Mouse (Mus musculus): ENCODE measurements around the gene Cacnb4.

Gene Cacnb4

DNA sequence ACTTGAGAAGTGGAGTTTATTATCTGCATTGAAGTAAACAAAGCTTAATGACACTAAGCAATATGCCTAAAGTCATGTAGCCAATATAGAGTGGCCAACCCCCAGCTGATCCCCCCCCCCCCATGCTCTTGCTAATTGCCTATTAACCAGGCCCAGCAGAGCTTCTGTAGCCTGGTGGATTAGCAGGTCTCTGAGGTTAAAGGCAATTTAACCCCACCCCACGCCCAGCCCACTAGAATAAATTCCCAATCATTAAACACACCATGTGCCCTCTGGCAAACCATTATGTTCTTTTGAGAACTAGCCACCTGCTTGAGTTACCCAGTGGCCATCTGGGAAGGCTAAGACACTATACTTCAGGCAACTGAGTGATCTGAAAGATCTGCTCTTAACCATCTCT is 186.8 kb downstream of the Cacnb4 start:
- no peak for ATAC-seq (ENCODE audit: insufficient number of reproducible peaks, low FRiP score, low TSS enrichment)

DNA sequence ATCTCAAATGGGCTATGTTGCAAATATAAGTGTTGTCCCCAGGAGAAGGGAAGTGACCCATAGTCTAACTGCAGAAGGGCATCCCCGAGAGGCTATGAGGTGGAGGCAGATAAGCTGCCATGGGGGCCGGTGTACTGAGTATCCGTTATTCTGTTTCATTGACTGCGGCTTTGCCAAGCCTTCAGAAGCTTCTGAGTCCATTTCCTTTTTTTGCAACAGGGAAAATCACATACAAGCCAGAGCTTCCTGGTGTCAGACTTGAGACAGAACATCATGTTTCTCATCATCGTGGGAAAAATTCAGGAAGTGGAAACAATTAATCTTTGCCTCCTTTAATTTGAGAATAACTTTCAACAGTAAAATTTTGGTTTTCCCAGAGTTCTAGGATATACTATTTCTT is 193.1 kb downstream of the Cacnb4 start:
- no peak for ATAC-seq (ENCODE audit: insufficient number of reproducible peaks, low FRiP score, low TSS enrichment)

DNA sequence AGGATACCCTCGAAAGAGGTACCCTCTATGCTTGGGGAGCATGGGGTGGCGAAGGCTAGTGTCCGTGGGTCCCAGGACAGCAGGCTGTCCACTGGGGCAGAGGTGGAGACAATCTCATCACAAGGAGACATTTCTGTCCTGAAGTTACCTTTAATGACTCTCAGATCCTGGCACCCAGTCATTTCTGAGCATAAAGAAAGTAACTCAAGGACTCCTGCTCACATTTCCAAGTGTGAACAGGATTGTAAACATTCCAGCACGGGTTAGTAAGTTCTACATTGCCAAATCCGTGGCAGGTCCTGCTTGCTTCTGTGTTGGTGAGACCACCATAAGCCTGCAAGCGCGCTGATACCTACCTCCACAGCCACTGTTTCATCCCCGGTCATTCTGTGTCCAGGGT is 196.2 kb downstream of the Cacnb4 start:
- ATAC-seq (ENCODE audit: insufficient number of reproducible peaks, low FRiP score, low TSS enrichment), result no peak

DNA sequence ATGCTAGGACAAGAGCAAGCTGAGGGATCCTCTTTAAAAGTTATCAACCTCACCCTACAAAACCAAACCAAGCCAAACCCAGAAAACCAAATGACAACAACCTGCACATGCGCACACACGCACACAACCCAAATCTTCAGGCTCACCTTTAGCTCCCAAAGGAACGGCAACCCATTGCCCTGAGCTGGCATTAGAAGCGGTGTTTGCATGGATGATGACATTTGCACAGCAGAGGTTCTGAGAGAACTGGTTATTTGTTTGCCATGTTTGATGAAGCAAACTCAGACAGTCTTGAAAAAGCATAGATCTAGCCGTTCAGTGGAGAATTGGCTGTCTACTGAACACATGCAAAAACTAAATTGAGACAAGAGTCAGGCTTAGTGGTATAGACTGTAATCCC is 198.1 kb downstream of the Cacnb4 start:
- no peak for ATAC-seq (ENCODE audit: insufficient number of reproducible peaks, low FRiP score, low TSS enrichment)

DNA sequence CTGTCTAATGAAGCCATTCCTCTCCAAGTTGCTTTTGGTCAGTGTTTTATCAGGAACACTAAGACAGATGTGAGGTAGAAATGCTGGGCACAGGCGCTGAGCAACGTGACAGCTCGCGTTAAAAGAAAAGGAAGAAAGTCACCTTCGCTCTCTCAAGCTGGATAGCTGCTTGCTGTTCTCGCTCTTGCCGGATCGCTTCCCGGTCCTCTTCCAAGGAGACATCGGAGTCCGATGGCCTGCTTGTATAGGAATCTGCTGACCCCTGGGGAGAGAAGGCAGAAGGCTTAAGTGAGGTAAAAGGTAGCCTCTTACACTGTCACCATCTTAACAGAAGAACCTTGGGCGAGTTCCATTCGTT is 199.1 kb downstream of the Cacnb4 start:
- no peak for ATAC-seq (ENCODE audit: insufficient number of reproducible peaks, low FRiP score, low TSS enrichment)

DNA sequence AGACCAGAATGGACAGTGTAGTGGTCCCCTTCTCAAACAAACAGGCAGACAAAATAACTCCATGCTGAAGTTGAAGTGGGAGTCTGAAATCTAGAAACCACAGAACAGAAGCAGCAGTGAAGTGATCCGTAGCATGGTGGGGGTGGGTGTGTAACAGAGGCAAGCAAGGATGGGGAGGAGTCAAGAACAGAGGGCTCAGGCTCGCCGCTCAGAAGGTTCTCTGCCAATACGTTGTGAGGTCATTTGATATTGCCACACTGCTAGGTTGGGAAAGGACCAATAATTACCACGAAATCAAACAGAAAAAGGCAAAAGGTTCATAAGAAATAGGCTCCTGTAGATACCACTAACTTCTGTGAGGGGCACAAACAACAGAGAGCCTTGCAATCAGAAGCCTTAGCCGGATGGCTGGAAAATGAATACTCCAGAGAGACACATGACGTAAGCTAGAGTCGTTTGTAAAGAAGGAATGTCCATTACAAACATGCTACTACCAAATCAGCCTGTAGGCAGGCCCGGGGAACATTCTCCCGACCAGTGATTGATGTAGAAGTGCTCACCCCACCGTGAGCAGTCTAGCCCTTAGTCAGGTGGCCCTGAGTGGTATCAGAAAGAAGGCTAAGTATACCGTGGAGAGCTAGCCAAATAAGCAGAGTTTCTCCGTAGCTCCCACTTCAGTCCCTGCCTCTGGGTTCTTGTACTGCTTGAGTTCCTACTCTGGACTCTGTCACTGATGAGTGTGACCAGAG is 199.7 kb downstream of the Cacnb4 start:
- no peak for ATAC-seq (ENCODE audit: insufficient number of reproducible peaks, low FRiP score, low TSS enrichment)

DNA sequence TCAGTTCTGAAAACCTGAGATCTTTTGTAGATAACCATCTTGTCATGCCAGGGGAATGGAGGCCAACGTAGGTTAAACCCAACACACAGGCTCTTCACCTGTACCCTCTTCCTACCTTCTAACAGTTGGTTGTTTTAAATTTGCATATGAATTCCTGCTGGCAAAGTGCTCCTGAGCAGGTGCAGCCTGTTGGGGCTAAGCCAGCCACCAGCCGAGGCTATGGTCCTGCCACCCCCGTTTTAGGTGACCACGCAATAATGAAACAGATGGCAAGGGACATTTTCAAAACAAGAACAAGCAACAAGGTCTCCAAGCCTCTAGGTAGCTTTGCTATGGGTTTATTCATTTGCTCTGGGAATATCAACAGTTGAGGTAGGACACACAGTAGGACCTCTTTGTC is 200.8 kb downstream of the Cacnb4 start:
- ATAC-seq (ENCODE audit: insufficient number of reproducible peaks, low FRiP score, low TSS enrichment), result peak; percentile 71

DNA sequence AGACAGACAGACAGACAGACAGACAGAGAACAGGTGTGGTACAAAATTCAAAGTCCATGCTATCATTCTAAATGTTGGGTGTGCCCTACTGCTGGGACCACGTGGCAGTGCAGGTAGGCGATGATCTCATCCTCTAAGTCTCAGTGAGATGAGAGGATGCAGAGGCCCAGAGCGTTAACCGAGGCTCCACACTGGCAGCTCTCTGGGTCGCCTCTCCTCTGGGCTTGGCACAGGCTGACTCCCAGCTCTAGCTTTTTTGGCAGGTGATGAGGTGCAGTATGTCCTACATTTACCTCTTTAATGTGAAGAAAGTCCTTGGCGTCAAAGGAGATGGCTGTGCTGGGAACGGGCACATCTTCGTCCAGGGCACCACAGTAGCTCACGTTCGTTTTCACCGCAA is 202.1 kb downstream of the Cacnb4 start:
- 0 out of 2 replicates have a peak, but pooled peaks have one; percentile 46 for ATAC-seq (ENCODE audit: insufficient number of reproducible peaks, low FRiP score, low TSS enrichment)

DNA sequence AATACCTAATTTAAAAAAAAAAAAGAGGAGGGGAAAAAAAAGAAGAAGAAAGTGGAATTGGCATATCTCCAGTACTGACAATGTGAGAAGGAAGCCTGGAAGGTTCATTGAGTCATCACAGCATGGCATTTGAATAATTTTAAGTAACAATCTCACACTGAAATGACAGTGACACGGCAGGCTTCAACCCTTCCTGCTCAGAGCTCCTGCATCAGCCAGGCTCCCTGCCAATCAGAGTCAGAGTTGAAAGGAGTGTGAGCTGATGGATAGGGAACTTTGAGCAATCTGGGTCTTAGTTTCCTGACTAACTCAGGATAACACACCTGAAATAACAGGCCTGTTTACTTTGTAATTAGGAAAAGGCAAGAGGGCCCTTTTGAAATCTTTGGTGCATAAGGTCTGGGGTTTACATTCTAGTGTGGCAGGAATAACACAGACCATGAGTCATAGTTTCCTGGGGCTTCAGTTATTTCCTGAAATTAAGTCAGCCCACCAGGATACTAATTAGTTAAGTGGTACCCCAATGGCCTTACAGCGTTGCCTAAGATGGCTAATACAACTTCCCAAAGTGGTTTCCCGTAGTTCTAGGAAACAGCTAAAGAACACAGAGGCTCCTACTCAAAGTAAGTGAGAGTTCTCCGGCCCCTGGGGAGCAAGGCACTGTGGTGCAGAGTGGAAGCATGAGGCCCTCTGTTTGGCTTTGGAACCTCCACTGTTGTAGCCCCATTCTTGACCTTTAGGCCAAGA is 204.9 kb downstream of the Cacnb4 start:
- ATAC-seq (ENCODE audit: insufficient number of reproducible peaks, low FRiP score, low TSS enrichment), result no peak

DNA sequence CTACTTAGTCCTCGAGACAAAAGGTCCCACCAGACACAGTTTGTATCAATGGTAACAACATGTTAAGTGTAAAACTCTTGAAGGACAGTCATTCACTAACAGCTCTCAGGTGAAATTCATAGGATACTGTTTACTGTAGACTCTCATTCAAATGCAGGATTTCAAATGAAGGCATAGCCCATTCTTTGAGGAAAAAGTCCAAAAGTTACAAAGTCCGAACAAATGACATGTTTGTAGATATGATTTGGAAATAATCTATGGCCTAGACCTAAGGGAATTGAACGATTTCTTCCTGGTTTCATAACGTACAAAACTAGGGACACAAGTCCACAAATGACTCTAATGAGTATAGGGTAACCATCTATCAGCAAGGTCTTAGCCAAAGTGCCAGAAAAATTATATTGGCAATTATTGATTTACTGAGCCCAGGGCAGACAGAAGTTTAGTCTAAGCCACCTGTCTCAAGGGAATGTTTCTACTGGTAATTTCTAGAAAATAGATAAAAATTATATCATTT is 206.5 kb downstream of the Cacnb4 start:
- no peak for ATAC-seq (ENCODE audit: insufficient number of reproducible peaks, low FRiP score, low TSS enrichment)

DNA sequence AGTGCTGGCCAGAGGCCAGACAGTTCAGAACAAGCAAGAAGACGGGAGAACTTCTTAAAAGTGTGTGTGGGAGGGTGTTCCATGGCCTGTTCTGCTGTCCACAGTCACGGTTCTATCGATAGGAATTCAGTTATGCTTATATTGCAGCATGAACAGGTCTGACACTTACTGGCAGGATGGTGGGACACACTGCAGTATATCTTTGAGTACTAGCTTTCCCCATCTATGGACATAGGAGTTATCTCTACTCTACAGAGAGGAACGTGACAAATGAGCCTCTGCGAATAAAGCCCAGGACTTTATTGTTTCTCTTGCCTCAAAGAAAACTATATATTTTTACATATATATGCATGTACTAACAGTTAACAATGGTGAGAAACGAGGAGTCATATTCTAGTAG is 209.0 kb downstream of the Cacnb4 start:
- no peak for ATAC-seq (ENCODE audit: insufficient number of reproducible peaks, low FRiP score, low TSS enrichment)

DNA sequence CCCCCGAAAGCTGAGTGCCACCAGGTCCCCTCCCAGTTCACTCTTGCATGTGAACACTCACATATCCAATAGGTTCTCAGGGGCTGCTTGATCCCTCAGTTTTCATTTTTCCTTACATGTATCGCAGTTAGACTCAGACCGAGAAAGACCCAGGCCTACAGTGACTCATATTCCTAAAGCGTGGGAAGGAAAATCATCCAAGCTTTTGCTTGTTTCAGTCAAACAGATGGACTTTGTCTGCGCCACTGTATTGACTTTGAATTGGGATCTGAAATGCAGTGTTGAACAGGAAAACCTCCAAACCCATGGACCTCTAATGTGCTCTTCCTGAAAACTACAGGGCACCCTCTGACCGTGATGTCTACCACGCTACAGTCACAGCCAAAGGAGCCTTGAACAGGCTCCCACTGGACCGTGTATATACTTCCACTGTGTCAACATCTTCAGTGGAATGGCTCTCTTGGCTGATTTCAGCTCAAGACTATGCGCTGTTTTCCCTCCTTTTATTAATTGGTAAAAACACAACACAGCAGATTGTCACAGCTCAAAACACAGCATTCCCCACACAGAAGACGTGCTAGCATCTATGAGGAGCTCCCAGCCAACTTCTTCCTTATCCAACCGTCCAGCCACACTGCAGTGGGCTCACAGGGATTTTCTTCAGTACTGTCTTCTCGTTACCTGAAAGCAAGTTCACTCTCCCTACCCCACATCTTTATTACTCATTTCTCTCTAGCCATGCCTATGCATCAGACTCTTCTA is 215.2 kb downstream of the Cacnb4 start:
- no peak for ATAC-seq (ENCODE audit: insufficient number of reproducible peaks, low FRiP score, low TSS enrichment)

DNA sequence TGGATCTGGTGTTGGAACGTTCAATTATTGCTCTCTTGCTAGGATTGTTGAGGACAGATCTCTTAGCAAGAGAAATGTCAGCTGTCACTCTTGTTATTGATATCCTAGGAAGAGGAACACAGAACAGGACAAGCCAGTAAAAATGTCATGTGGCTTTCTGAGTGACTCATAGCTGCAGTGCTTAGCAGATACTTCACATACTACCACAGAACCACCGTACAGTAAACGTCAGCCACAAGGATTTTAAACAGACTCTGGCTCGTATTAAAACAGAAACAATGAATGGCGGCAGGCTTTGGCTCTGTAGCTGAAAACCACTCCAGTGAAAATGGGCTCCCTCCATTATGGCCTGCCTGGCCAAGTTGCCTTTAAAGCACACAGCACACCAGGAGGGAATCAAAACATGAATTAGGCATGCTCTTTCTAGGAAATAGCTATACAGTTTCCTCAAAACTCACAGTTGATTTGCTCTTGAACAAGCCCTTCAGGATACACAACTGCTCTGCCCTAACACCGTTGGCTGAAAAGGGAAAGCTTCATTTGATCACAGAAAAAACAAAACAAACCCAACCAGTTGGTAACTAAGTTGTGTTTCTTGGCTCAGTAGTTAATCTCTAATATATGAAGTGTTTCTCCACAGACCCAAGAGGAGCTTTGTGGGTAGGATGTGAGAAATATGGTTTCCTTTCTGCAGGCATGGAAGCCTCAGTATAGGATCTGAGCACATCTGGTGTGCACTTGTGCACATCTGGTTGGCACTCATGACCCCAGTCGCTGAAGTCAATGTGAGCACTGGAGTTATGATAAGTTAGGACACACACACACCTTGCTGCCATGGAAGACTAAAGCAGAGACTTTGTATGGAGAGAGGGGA is 220.8 kb downstream of the Cacnb4 start:
- no peak for ATAC-seq (ENCODE audit: insufficient number of reproducible peaks, low FRiP score, low TSS enrichment)

DNA sequence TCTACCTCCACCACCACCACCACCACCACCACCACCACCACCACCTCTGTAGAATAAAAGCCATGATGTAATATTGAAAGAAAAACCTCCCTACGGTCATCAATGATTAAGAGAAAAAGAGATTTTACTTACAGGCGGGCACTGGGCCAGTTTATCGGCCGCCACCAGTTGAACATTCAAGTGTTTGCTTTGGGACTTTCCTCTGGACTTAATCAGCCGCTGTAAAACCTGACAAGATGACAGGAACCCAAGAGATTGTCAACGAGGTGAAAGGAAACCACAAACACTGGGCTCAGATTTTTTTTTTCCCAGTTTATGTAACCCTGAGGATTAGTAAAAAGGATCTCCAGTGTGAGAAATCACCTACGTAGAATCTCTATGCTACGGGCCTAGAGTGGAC is 226.8 kb downstream of the Cacnb4 start:
- no peak for ATAC-seq (ENCODE audit: insufficient number of reproducible peaks, low FRiP score, low TSS enrichment)

DNA sequence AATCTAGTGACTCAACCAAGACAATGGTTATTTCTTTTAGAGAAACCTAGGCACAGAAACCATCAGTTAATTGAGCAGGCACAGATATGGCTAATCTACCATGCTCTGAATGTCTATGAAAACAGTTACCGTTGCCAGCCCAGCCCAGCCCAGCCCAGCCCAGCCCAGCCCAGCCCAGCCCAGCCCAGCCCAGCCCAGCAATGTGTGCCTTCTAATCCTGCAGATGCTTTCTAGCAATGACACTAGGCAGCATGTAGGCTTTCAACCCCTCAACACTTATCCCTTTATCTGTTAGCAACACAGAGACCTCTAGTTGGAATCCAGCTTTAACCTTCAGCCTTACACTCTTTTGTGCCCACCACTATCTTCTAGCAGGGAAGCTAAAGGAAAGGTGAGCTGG is 227.7 kb downstream of the Cacnb4 start:
- no peak for ATAC-seq (ENCODE audit: insufficient number of reproducible peaks, low FRiP score, low TSS enrichment)

DNA sequence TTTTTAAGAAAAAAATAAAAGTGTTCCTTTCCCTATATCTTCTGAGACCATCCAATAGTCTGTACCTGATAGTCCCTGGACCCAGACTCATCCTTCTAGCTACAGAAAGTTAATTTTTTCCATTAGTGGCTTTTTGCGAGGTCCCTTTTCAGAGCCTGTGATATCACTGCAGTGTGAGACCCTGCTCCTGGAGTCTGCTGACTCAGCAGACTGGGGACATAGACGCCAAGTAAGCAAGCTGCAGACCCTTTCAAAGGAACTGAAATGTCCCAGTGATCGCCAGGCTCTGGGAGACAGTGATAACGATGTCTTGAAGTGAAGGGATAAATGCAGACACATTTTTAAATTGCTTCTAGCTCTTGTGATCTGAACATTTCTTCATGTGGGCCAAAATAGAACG is 230.0 kb downstream of the Cacnb4 start:
- no peak for ATAC-seq (ENCODE audit: insufficient number of reproducible peaks, low FRiP score, low TSS enrichment)

DNA sequence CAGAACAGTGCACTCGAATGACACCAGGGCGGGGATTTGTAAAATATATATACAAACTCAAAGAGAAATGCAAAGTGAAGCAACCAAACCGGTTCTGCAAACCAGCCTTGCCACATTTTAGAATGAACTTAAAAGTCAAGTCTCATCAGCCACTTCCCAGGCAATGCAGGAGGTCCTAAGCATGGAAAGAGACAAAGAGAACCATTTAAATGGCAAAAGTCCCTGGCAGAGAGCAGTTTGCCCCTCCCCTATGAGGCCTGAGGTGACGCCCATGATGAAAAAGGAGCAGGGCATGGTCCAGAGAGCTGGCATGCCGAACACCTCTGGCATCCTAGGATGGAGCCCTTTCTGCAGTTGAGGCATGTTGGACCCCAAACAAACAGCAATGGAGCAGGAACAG is 234.5 kb downstream of the Cacnb4 start:
- ATAC-seq (ENCODE audit: insufficient number of reproducible peaks, low FRiP score, low TSS enrichment), result no peak

DNA sequence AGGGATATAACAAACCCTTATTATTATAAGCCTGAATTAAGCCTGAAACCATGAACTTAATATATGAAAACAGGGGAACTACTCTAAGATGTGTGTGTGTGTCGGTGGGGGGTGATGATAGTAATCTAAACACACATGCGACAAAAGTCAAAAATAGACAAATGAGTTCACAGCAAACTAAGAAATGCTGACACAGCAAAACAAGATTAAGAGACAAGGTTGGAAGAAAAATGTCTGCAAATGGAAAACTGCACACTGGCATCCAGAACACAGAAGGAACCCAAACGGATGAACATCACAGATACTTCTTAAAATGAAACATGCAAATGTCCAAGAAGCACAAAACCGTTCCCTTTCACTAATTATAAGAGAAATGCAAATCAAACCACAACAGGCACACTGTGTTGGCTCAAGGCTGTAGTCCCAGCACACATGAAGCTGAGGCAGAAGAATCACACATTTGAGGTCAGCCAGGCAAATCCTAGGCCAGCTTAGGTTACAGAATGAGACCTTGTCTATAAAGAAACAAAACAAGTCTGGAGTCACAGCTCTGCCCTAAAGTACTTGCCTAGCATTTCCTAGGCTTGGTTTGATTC is 236.1 kb downstream of the Cacnb4 start:
- ATAC-seq (ENCODE audit: insufficient number of reproducible peaks, low FRiP score, low TSS enrichment), result no peak

DNA sequence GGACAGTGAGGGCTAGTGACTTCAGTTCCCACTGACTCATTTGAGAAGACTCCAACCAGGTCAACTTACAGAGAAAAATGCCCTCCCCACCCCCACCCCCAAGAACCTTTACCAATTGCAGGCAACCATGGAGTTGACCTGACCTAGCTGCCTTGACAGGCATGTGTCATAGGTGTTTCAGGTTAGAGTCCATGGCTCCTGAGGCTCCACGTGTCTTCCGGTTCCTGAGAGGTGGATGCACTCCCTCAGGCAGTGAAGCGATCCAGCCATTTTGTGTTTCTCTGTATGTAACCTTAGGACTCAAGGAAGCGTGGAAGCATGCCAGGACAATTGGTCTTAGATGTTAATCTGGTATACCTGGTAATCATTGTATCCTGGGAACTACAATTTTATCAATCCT is 238.2 kb downstream of the Cacnb4 start:
- no peak for ATAC-seq (ENCODE audit: insufficient number of reproducible peaks, low FRiP score, low TSS enrichment)

DNA sequence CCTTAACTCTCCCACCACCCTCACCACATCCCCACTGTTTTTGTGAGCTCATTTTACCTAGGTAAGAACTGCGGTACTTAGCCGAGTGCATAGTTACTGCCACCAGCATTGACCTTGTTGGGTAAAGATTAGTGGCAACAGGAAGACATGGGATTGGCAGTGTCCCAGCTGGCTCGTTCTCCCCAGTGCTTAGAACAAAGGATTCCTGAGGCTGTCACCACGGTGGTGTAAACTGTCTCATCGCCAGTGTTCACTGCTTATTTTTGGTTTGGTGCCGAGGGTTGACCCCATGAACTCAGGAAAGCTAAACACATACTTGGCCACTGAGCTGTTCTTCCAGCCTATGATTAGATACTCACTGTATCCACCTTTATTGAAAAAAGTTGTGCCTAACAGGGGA is 238.6 kb downstream of the Cacnb4 start:
- ATAC-seq (ENCODE audit: insufficient number of reproducible peaks, low FRiP score, low TSS enrichment), result peak; percentile 36; the same call in 1 of the 2 replicates
